Mouse (Mus musculus) ovary, postnatal 14 days (tissue): ENCODE data around the gene Rhot2.
A peak's percentile ranks its signal among the peaks of the same experiment; 100 is the strongest.

Experiments
- DNase-seq: peaks from one replicate; pipeline ENCODE4 v3.0.0; 2022; ENCODE audit warnings: low spot score

Gene Rhot2

GRCm38 (mm10) chr17:25841117-25841880, 3.4 kb downstream of the Rhot2 start, which contains the start of gene Gm20683:
Gene Gm20683 (minus strand): TSS chr17:25841763.
- DNase-seq, result no peak

- DNase-seq, result no peak
These were observed 4.1 kb downstream of the Rhot2 start for GRCm38 (mm10) chr17:25840519-25840918.

GRCm38 (mm10) chr17:25839455-25840235, 5.0 kb downstream of the Rhot2 start:
- DNase-seq, result no peak

GRCm38 (mm10) chr17:25838904-25839303, 5.7 kb downstream of the Rhot2 start:
- DNase-seq, result no peak

- no peak for DNase-seq
These were observed 7.1 kb downstream of the Rhot2 start for GRCm38 (mm10) chr17:25837533-25837932.

GRCm38 (mm10) chr17:25837076-25837410, 7.6 kb downstream of the Rhot2 start, which contains the start of gene Rhbdl1:
Gene Rhbdl1 (minus strand): TSS chr17:25837295.
- peak; percentile 59 for DNase-seq

GRCm38 (mm10) chr17:25836397-25837075, 8.1 kb downstream of the Rhot2 start:
- DNase-seq, result no peak

- no peak for DNase-seq
These were observed 8.8 kb downstream of the Rhot2 start for GRCm38 (mm10) chr17:25835816-25836215.

GRCm38 (mm10) chr17:25835301-25835700, 9.3 kb downstream of the Rhot2 start:
- no peak for DNase-seq

- DNase-seq, result no peak
These were observed 9.9 kb downstream of the Rhot2 start for GRCm38 (mm10) chr17:25834595-25835222.

GRCm38 (mm10) chr17:25833961-25834594, 10.6 kb downstream of the Rhot2 start:
- DNase-seq, result no peak

- peak; percentile 90 for DNase-seq
These were observed 11.4 kb downstream of the Rhot2 start, which contains the start of gene Stub1 for GRCm38 (mm10) chr17:25833291-25833663. Gene Stub1 (minus strand): TSS chr17:25833404.

- peak; percentile 99 for DNase-seq
These were observed 12.0 kb downstream of the Rhot2 start for GRCm38 (mm10) chr17:25832436-25833290.

- DNase-seq, result no peak
These were observed 13.0 kb downstream of the Rhot2 start for GRCm38 (mm10) chr17:25831451-25832281.

- no peak for DNase-seq
These were observed 13.7 kb downstream of the Rhot2 start for GRCm38 (mm10) chr17:25830806-25831431.

- no peak for DNase-seq
These were observed 14.4 kb downstream of the Rhot2 start for GRCm38 (mm10) chr17:25830200-25830753.

- no peak for DNase-seq
These were observed 15.1 kb downstream of the Rhot2 start for GRCm38 (mm10) chr17:25829558-25830017.

GRCm38 (mm10) chr17:25828712-25829557, 15.7 kb downstream of the Rhot2 start, which contains the start of gene Jmjd8:
Gene Jmjd8 (plus strand): TSS chr17:25828867.
- DNase-seq, result peak; percentile 69
